Mouse (Mus musculus) spleen, postnatal 10 days (tissue): ENCODE measurements at regions not wholly inside any gene's neighbourhood (a gene's known extent, or its start where the extent isn't known, plus 50 kb on each side); places are given as distances from the start of the nearest gene placed in this dataset.

Experiments
- DNase-seq, 2 experiments: peaks; one replicate each; pipeline ENCODE4 v3.0.0; 2021 to 2022; ENCODE audit warnings: low spot score in 2 of 2

- no peak for DNase-seq
Observed at GRCm38 (mm10) chr2:75324146-75324749, 334.8 kb upstream of the Hnrnpa3 start.

GRCm38 (mm10) chr2:75329598-75329997 lies 329.5 kb upstream of the Hnrnpa3 start:
- DNase-seq: no peak

- DNase-seq: no peak
Observed at GRCm38 (mm10) chr2:75341310-75341709, 317.8 kb upstream of the Hnrnpa3 start.

DNA sequence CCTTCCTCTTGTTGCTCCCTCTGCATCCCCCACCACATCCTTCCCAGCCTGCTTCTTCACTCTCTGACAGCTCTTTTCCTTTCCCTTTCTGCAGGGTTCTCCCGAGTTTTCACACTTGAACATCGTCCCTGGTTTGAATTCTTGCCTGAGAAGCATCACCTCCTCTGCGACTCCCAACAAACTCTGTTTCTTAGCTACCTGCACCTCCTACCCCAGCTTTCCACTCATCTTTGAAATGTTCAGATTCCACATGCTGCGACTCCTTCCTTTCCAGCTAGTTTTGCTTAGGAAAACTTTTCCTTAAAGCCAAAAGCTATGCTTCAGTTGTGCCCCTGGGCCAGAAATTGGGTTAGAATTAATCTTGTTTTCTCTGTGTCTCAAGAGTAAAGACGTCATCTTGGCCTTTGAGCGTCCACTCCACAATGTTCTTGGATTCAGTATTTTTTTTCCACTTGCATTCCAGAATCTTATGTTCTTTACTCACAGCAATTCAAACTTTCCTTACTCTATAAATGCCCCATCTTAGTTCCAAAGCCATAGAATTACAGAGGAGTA lies 317.3 kb upstream of the Hnrnpa3 start:
- DNase-seq: no peak

- no peak for DNase-seq
Observed at GRCm38 (mm10) chr2:75350902-75351301, 308.2 kb upstream of the Hnrnpa3 start.

DNA sequence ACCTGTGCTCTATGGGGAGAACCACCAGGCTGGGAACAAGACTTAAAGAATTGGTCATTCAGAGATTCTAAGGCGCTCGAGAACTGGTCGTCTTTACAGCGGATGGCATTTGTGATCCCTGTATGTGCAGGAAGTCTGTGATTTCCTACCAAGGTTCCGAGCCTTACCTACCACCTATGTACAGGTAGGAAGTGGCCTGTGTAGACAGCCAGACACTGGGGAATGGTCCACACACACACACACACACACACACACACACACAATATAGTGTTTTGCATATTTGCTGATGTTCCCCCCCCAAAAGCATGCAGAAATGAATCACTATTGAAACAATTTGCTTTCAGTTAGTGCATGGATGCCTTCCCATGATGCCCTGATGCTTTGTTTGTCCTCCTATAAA lies 307.1 kb upstream of the Hnrnpa3 start:
- DNase-seq: no peak

- DNase-seq: no peak
Observed at GRCm38 (mm10) chr2:75352564-75352963, 306.5 kb upstream of the Hnrnpa3 start.

DNA sequence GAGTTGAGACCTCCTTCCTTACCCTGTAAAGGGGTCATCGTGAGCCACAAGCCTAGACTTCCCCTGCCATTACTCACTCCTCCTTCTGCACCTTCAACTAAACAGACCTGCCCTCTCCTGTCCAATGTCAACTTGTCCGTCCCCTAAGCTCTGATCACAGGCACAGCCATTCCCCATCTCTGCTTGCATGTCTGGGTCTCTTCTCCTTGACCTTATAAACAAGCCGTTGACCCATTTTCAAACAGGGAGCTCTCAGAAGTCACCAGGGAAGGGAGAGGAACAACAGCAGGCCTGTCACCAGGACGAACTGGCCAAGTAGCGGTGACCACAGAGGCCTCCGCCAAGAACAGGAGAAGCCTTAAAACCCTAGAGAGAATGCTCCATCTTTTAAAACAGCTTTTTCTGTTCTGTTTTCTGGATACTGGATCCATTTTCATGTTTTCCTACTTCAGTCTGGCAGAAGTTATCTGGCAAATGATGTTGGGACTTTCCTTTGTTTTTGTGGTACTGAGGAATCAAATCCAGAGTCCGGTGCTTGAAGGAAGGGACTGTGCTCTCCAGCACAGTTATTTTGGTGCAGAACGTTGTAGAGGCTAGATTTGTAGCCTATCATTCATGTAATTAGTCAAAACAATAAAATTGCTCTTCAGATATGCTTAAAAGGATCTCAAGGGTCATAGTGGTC lies 302.2 kb upstream of the Hnrnpa3 start:
- DNase-seq: no peak

DNA sequence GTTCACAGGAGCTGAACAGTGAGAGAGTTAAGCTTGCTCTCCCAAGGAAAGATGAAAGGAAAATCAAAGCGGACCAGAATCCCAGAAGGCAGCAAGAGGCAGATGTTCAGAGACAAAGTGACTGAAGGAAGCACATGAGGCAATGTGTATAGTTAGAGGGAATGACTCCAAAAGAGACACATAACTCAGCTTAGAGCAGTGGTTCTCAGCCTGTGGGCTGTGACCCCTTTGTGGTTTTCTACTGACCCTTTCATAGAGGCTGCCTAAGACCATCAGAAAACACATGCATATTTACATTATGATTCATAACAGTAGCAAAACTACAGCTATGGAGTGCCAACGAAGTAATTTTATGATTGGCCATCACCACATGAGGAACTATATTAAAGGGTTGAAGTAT lies 301.5 kb upstream of the Hnrnpa3 start:
- no peak for DNase-seq

DNA sequence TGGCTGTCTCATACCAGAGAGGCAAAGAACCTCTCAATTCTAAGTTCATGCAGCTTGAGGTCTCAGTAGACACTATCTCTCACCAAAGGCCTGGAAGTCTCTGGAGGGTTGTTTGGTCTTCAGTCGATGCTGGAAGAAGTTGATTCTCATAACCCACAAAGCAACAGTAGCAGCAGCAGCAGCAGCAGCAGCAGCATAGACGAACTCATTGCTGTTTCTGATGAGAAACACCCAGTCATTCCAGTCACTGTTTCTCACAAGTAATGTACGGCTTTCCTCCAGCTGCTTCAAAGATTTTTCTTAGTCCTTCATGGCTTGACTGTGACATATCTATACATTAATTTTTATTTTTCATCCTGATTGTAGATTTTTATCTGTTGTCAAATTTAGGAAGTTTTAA lies 298.1 kb upstream of the Hnrnpa3 start:
- no peak for DNase-seq

DNA sequence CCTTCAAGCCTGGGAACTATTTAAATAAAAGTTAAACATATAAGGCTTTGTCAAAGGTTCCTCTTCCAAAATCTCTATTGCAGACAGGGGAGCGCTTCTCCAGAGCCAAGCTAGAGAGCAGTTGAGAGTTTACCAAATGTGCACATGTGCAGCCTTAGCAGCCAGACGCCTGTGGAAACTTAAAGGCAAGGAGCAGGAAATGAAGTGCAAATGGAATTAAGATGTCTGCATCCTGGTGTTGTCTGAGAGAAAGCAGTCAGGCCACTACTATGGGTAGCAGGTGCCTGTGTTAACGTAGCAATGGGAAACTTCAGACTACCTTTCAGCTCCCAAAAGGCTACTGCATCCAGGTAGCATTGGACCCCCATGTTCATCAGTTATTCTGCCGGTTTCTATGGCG lies 282.4 kb upstream of the Hnrnpa3 start:
- no peak for DNase-seq

GRCm38 (mm10) chr2:75385551-75386263 lies 273.4 kb upstream of the Hnrnpa3 start:
- no peak for DNase-seq

DNA sequence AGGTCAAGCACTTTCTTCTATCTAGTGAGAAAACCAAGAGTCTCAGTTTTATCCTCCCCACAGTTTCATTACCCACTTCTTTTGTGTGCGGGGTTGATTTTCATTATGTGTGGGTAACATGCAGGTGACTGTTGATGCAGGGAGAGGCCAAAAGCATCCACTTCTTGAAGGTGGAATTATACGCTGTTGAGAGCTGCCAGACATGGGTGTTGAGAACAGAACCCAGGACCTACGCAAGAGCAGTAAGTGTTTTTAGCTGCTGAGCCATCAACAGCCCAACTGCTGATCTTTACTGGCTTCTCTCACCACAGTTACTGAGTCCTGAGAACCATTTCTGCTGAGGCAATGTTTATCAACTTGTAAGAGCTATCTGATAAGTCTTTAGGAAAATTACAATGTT lies 272.4 kb upstream of the Hnrnpa3 start:
- no peak for DNase-seq

GRCm38 (mm10) chr2:75392041-75392440 lies 267.0 kb upstream of the Hnrnpa3 start:
- DNase-seq: no peak

DNA sequence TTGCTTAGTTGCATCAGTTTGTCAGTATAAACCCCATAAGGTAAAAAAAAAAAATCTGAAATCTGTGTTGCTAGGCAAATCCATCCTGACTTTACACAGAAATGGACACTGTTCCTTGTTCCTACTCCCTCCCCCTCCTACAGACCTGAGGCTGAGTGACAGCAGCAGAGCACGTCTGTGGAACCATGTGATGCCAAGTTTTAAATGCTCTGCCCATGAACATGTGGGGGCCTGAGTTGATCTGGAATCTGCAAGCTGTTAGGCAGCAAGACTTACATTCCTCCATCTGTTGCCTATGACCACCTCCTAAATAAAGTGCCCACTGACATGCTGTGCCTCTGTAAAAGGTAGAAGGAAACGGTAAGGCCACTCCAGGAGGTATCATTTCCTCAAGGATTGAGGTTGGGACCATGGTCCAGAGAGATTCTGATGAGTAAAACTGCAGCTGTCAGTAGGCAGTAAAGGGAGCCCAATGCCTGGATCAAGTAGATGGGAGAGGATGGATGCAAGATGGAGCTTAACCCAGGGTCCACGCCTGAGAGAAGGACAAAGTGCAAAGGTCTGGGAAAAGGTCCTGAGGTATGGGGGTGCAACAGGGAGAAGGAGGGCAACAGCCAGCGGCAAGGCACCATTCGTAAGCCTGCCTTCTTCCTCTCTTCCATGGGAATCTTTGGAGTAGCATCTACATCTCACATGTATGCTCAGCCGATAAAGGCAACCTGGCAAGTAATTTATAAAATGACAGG lies 264.0 kb upstream of the Hnrnpa3 start:
- no peak for DNase-seq

DNA sequence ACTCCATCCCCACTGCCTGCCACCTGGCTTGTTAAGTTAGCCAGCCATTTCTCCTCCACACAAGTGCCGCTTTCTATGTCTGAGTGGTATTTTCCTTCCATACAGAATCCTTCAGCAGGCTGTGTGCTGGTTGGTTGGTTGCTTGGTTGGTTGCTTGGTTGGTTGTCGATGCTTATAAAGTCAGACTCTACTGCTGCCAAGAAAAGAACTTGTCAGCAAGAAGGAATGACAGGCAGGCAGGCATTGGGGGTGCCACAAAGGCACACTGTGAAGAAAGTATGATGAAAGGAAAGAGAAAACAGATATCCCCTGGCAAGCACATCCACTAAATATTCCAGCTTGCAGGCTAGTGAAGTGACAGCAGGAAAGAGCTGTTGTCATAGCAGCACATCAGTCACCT lies 263.0 kb upstream of the Hnrnpa3 start:
- no peak for DNase-seq

GRCm38 (mm10) chr2:75400291-75400870 lies 258.7 kb upstream of the Hnrnpa3 start:
- no peak for DNase-seq

DNA sequence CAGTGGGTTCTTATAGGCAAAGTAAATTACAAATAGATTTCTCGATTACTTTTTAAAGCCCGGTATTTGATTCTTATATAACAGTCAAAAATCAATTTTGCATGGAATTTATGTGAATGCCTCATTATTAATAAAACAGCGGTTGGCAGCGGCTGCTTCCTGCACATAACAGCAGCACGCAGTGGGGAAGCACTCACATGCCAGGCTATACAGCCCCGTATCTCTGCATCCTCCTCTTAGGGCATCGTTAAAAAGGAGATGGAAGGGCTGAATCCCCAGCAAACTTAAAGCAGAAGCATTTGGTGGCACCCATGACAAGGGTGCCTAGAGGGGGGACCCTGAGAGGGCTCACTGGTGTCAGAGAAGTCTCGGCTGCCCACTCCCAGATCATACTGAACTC lies 255.3 kb upstream of the Hnrnpa3 start:
- no peak for DNase-seq

DNA sequence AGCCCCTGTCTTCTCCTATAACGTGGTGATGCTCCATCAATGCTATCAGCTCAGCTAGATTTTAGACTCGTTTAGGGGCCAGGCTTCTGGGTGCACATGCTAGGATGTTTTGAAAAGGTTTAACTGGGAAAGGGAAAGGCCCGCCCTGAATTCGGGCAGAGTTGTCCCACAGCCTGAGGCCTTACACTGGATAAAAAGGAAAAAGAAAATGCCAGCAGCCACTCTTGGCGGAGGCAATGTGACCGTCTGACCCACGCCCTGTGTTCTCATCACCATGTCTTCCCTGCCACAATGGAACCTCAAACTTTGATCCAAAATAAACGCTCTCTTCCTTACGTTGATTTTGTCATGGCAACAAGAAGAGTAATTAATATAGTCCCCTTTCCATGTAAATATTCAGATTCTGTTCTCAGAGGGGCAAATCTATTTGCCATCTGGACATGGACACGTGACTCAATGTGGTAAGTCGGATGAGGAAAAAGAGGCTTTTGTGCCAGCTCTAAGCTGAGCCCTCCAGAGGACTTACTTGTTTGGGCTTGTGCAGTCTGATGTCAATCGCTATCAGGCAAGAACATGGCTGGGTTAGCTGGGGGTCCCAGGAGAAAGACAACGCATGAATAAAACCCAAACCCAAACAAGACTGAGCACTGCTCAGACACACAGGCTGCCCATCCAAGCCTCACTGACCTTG lies 253.4 kb upstream of the Hnrnpa3 start:
- DNase-seq: no peak

DNA sequence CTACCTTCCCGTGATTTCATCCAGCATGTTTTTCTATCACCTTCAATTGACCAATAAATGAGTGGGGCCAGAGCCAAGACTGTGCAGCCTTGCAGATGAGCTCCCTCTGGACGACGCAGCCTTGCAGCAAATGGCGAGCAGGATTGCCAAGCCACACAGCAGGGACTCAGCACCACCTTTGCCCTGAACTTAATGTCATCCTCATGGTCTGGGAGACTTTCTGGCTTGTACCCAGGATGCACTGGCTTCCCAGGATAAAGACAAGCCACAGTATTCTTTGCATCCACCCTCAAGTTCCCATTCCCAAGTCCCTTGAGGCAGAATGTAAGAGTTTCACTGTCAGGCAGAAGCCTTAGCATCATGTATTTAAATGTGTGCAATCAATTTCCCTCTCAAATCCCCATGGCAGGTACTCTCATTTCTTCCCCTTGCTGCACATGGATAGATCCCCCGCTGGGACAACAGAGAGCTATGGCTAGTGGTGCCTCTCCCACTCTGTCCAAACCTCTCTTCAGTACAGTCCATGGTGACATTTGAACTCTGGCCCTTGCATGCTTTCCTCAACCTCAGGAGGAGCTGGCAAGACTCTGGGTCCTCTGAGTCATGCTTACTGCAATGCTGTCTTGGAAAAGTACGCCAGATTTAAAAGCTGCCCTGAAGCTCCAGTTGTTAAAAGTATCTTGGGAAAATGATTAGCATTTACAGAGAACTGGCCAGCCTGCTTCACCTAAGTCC lies 252.2 kb upstream of the Hnrnpa3 start:
- DNase-seq: no peak

- no peak for DNase-seq
Observed at GRCm38 (mm10) chr2:75407560-75407959, 251.5 kb upstream of the Hnrnpa3 start.
